Mouse (Mus musculus) myocyte (in vitro differentiated cells): Measurements from ENCODE around the gene Gsc.

ENCODE experiments used
- REST ChIP-seq: IDR thresholded peaks from one replicate; pipeline ENCODE4 v1.6.1; 2011; ENCODE audit warnings: mild to moderate bottlenecking, control low read depth, moderate library complexity; ENCODE audit not compliant: insufficient read depth, insufficient read length
- USF1 ChIP-seq: IDR thresholded peaks from one replicate; pipeline ENCODE4 v1.6.1; 2011; ENCODE audit warnings: low read depth, mild to moderate bottlenecking, control low read depth, moderate library complexity

- TF ChIP-seq REST (no peak), USF1 (no peak)
Observed at GRCm38 (mm10) chr12:104492009-104492408, 18.9 kb upstream of the Gsc start.
